Mouse (Mus musculus) hindbrain, embryonic 15.5 days (tissue): ENCODE results near the gene Efcab5. TPM values are rescaled to one million over a fixed set of nuclear protein-coding genes. Genes with fewer than 3 reads are reported as not detected.
"Not testable (repeated sequence)": the region's sequence is repeated elsewhere in the genome, so short reads cannot be mapped to it uniquely, and the experiment has no call there.

Experiments used
- ATAC-seq: fragments of 200-750 bp; cut with Nextera tagmentation; 2 replicates; pipeline ENCODE4 v1.8.0; 2017; ENCODE audit warnings: low read depth, moderate number of reproducible peaks, moderate TSS enrichment; ENCODE audit not compliant: low FRiP score
- H3K27ac ChIP-seq: fragments of 300-500 bp; sonication (generic); replicated peaks from 2 replicates; pipeline ENCODE4 v1.5.1; 2015; ENCODE audit warnings: mild to moderate bottlenecking, inconsistent platforms
- H3K27me3 ChIP-seq: fragments of 300-500 bp; sonication (generic); 2 replicates; pipeline ENCODE4 v1.6.1; 2015; ENCODE audit warnings: control low read depth, inconsistent platforms
- H3K36me3 ChIP-seq: fragments of 300-500 bp; sonication (generic); 2 replicates; pipeline ENCODE4 v1.6.1; 2015; ENCODE audit warnings: control low read depth, inconsistent platforms
- H3K4me1 ChIP-seq: fragments of 300-500 bp; sonication (generic); replicated peaks from 2 replicates; pipeline ENCODE4 v1.6.1; 2015; ENCODE audit warnings: control low read depth, inconsistent platforms
- H3K4me2 ChIP-seq: fragments of 300-500 bp; sonication (generic); 2 replicates; pipeline ENCODE4 v1.6.1; 2015; ENCODE audit warnings: moderate library complexity, mild to moderate bottlenecking, inconsistent platforms
- H3K4me3 ChIP-seq: fragments of 300-500 bp; sonication (generic); 2 replicates; pipeline ENCODE4 v1.5.1; 2015; ENCODE audit warnings: mild to moderate bottlenecking, inconsistent platforms
- H3K9ac ChIP-seq: fragments of 300-500 bp; sonication (generic); 2 replicates; pipeline ENCODE4 v1.6.1; 2015; ENCODE audit warnings: inconsistent platforms
- H3K9me3 ChIP-seq: fragments of 300-500 bp; sonication (generic); 2 replicates; pipeline ENCODE4 v1.6.1; 2016; ENCODE audit warnings: control low read depth, inconsistent platforms
- WGBS: fragments of 180-500 bp; shearing (Covaris S2); methylation state at CpG from one replicate; pipeline ENCODE4 v1.1.7; 2015; 5-methylcytosine and 5-hydroxymethylcytosine counted together
- polyA plus RNA-seq: library from polyadenylated mRNA; unstranded; fragments of >200 nt; fragmentation: Nextera tagmentation; extraction: Ambion mirVana; gene quantifications from 2 replicates; pipeline ENCODE4 v1.2.1, GENCODE M21; 2015

The Efcab5 gene
- polyA plus RNA-seq, 1 experiment from 2014 or later = 0.56 TPM

DNA sequence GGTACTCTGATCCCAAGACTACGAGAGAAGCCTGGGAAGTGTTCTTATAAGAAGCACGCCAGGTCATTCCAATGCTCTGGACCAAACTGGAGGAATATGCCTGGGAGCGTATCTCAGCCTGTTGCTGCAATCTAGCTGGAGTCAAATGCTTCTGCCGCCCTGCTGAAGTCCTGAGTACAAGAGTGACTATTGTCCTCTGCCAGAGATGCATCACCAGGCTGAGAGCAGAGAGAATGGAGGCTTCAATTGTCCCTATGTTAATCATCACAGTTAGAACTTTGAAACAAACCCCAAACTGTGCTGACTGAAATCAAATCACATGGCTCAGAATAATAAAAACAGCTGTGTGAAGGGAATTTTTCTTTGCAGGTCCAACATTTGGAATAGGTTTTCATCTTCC is 15.0 kb downstream of the Efcab5 start:
- no peaks in the 10 kb centered on the region for H3K4me1 ChIP-seq
- no peak overlapping the region for H3K4me3 ChIP-seq
- 30% methylated on average over 4 of the region's 4 CpGs for WGBS

DNA sequence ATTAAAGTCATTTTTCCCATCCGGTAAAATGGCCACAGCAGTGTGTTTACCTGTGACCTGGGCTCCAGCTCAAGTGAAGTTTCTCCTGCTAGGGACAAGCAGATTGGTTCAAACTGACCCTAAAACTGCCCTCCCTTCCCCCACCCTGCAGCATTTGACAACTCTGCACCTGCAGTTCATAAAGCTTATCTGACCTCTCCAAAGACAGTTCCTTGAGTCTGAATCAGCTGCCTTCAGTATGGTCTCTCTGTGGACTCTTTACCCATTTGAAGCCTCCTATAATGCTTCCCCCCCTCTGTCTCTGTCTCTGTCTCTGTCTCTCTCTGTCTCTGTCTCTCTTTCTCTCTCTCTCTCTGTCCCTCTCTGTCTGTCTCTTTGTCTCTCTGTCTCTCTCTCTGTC is 28.0 kb downstream of the Efcab5 start:
- WGBS = 96% methylated on average over 1 of the region's 1 CpGs
- no peak overlapping the region for H3K27ac ChIP-seq
- ATAC-seq = no peak
- no peaks in the 10 kb centered on the region for H3K4me1 ChIP-seq
- H3K27me3 ChIP-seq = no peaks in the 10 kb centered on the region
- H3K9me3 ChIP-seq = no peaks in the 10 kb centered on the region
- H3K4me2 ChIP-seq = no peak overlapping the region
- H3K36me3 ChIP-seq = no peaks in the 10 kb centered on the region
- no peak overlapping the region for H3K4me3 ChIP-seq
- H3K9ac ChIP-seq = no peak overlapping the region

More for the DNA sequence above, 15.0 kb downstream of the Efcab5 start:
- ATAC-seq = no peak
- Histone ChIP-seq H3K27me3 (no peaks in the 10 kb centered on the region), H3K9me3 (no peaks in the 10 kb centered on the region), H3K9ac (no peak overlapping the region), H3K36me3 (no peaks in the 10 kb centered on the region), H3K27ac (no peak overlapping the region), H3K4me2 (no peak overlapping the region)

DNA sequence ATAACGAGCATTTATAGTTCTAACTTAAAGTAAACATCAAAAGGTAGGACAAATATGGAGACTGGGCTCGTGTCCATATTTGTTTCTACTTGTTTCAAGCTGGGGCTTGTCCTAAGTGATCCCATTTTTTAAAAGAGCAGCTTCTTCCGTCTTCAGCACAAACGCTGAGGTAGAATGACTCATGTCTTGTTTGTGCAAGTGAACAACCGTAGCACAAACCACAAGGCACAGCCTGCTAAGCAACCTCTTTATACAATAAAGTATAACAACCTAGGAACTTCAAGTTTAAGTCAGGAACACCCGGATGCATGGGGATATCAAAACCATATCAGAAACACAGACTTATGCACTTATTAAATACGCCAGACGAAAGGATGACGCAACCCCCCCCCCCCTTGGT is 28.4 kb downstream of the Efcab5 start:
- Histone ChIP-seq H3K9me3 (no peaks in the 10 kb centered on the region), H3K27ac (no peak overlapping the region), H3K27me3 (no peaks in the 10 kb centered on the region), H3K4me2 (no peak overlapping the region), H3K4me3 (no peak overlapping the region), H3K9ac (no peak overlapping the region), H3K4me1 (no peaks in the 10 kb centered on the region), H3K36me3 (no peaks in the 10 kb centered on the region)
- 87% methylated on average over 9 of the region's 9 CpGs for whole genome bisulfite sequencing
- ATAC-seq = no peak

DNA sequence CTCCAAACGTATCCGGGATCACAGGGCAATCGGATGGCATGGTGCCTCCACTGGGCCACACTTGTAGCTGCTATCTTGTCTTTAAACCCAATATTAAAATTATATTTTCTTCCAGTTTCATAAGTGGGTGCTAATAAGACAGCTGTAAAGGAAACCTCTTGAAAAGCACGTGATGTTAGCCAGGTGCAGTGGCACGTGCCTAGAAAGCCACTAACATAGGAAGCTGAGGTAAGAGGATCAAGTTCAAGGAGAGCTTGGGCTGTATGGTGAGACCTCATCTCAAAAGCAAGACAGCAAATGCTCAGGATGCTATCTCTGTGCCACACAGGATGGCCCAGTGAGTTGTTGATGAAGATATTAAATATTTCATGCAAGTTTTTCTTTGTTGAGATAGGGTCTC is 34.6 kb downstream of the Efcab5 start:
- no peak overlapping the region for H3K9ac ChIP-seq
- no peaks in the 10 kb centered on the region for H3K9me3 ChIP-seq
- no peaks in the 10 kb centered on the region for H3K4me1 ChIP-seq
- H3K4me2 ChIP-seq = no peak overlapping the region
- WGBS = 86% methylated on average over 5 of the region's 5 CpGs
- no peak for ATAC-seq
- H3K36me3 ChIP-seq = no peaks in the 10 kb centered on the region
- H3K27ac ChIP-seq = no peak overlapping the region
- H3K4me3 ChIP-seq = no peak overlapping the region
- no peaks in the 10 kb centered on the region for H3K27me3 ChIP-seq

DNA sequence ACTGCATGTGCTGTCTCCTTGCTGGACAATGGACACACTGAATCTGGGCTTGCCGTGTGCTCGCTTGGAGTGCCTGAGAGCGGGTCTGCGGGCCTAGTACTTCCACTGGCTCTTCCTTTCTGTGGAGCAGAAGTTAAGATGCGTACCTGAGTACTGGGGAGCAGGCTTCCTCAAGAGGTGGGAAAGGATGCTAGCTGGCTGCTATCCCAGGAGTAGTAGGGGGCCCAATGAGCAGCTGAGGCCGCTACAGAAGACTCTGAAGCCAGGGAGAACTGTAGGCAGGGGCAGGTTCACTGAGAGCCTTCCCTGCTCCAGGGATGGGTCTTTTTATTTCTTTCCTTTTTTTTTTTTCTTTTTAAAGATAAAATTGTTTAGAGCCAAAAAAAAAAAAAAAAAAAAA is 38.0 kb downstream of the Efcab5 start:
- H3K9me3 ChIP-seq = no peaks in the 10 kb centered on the region
- no peak overlapping the region for H3K4me3 ChIP-seq
- H3K4me2 ChIP-seq = no peak overlapping the region
- H3K27ac ChIP-seq = no peak overlapping the region
- H3K4me1 ChIP-seq = no peaks in the 10 kb centered on the region
- H3K27me3 ChIP-seq = no peaks in the 10 kb centered on the region
- no peaks in the 10 kb centered on the region for H3K36me3 ChIP-seq
- 94% methylated on average over 6 of the region's 6 CpGs for WGBS
- no peak overlapping the region for H3K9ac ChIP-seq
- ATAC-seq = no peak

DNA sequence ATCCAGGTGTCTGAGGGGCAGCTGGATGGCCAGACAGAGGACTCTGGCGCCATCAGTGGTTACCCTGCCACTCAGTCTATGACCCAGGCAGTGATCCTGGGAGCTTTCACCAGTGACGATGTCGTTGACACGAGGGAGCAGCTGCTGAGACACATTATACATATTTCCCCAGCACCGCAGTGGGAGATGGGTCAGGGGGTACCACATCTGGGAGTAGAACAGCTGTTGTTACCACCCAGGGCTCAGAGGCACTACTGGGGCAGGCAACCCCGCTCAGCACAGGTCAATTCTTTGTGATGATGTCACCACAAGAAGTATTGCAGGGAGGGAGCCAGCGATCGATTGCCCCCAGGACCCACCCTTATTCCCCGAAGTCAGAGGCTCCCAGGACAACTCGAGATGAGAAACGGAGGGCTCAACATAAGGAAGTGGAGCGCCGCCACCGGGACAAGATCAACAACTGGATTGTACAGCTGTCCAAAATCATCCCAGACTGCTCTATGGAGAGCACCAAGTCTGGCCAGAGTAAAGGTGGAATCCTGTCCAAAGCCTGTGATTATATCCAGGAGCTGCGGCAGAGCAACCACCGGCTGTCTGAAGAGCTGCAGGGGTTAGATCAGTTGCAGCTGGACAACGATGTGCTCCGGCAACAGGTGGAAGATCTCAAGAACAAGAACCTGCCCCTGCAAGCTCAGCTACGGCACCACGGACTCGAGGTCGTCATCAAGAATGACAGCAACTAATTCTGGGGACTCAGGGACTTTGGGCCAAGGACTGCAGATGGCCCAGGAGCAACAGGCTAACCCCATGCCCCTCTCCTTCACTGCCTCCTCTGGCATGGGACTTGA is 38.8 kb downstream of the Efcab5 start:
- not testable (repeated sequence) for H3K9ac ChIP-seq, ATAC-seq, H3K9me3 ChIP-seq, H3K36me3 ChIP-seq, H3K4me3 ChIP-seq, H3K4me2 ChIP-seq, H3K27ac ChIP-seq, H3K27me3 ChIP-seq, H3K4me1 ChIP-seq
- 89% methylated on average over 21 of the region's 22 CpGs for WGBS

DNA sequence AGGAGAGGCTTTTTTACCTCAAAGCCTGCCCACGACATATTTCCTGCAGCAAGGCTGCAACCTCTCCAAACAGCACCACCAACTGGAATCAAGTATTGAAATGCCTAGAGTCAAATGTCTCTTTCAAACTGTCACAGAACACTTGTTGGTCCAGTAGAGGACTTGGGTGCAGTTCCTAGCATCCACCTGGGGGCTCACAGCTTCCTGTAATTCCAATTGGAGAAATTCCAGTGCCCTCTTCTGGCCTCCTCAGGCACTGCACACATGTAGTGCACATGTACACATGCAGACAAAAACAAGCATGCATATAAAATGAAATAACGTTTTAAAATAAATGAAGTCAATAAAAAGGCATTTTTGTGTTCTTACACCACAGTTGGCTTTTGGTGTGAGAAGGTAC is 40.0 kb downstream of the Efcab5 start:
- Histone ChIP-seq H3K36me3 (no peaks in the 10 kb centered on the region), H3K9me3 (no peaks in the 10 kb centered on the region), H3K4me1 (no peaks in the 10 kb centered on the region), H3K4me2 (no peak overlapping the region), H3K27me3 (no peaks in the 10 kb centered on the region), H3K4me3 (no peak overlapping the region), H3K27ac (no peak overlapping the region), H3K9ac (no peak overlapping the region)
- no peak for ATAC-seq
- WGBS = 84% methylated on average over 2 of the region's 2 CpGs

DNA sequence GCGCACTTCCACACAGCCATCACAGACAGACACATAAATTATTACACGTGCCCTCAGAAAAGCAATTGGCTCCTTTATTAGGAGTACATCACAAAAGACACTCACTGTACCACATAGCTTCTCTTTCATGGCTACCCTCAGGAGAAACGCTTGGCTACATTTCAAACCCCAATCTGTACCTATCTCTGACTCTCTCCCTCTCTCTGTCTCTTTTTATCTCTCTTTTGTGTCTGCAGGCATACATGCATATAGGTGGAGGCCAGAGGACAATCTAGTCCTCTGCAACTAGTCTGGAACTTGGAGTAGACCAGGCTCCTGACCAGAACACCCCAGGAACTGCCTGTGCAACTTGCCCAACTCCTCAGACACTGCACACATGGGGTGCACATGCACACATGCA is 41.0 kb downstream of the Efcab5 start:
- Histone ChIP-seq H3K27ac (no peak overlapping the region), H3K27me3 (no peaks in the 10 kb centered on the region), H3K9ac (no peak overlapping the region), H3K4me1 (no peaks in the 10 kb centered on the region), H3K9me3 (no peaks in the 10 kb centered on the region), H3K36me3 (no peaks in the 10 kb centered on the region), H3K4me2 (no peak overlapping the region), H3K4me3 (no peak overlapping the region)
- no peak for ATAC-seq
- 90% methylated on average over 3 of the region's 3 CpGs for WGBS

DNA sequence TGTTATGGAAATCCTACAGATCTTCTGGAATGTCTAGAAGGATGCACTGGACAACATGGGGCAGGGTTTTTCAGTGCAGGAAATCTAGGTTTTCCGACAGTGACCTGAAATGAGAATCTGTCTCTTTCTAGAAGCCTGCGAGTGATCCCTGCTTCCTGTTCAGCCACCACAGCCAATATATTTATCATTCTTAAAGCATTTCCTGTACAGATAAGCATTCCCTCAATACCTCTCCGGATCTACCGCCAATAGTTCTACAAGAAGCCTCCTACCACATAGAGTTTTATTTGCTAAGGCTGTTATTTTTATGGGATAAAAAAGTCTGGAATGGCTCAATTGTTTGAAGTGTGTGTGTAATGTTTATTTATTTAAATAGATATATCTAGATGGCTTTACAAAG is 43.3 kb downstream of the Efcab5 start:
- Histone ChIP-seq H3K36me3 (no peaks in the 10 kb centered on the region), H3K4me1 (no peaks in the 10 kb centered on the region), H3K4me3 (no peak overlapping the region), H3K4me2 (no peak overlapping the region), H3K27me3 (no peaks in the 10 kb centered on the region), H3K27ac (no peak overlapping the region), H3K9me3 (no peaks in the 10 kb centered on the region), H3K9ac (no peak overlapping the region)
- no peak for ATAC-seq
- WGBS = 89% methylated on average over 4 of the region's 4 CpGs

DNA sequence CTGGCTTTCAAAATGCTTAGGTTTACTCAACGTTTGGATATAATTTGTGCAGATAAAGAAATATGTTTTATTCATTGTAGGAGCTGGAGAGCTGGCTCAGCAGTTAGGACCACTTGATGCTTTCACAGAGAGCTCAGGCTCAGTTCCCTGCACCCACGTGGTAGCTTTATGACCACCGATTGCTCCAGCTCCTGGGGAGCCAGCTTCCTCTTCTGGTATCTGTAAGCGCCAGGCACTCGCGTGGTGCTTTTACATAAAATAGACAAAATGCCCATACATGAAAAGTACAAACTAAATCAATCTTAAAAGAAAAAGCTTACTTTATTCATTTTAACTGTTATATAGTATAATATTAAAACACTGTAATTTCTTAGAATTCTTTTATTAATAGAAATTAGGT is 46.8 kb downstream of the Efcab5 start:
- Histone ChIP-seq H3K9me3 (no peaks in the 10 kb centered on the region), H3K36me3 (no peaks in the 10 kb centered on the region), H3K27me3 (no peaks in the 10 kb centered on the region), H3K27ac (no peak overlapping the region), H3K4me3 (no peak overlapping the region), H3K9ac (no peak overlapping the region), H3K4me1 (no peaks in the 10 kb centered on the region), H3K4me2 (no peak overlapping the region)
- ATAC-seq = no peak
- WGBS = 75% methylated on average over 6 of the region's 6 CpGs

DNA sequence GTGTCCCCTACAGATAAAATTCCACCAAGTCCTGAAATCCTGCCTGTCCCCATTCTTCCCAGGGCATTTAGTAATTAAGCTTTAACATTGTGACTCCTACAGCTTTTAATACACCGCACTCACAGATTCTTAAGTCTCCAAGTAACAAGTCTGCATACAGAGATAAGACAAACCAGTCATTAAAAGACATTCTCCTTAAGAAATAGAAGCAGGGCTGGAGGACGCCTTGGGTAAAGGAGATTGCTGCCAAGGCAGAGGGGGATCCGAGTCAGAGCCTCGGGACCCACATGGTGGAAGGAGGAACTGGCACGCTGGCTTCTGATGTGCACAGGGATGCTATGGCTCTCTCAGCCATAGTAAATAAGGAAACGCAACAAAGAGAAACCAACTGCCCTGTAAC is 48.8 kb downstream of the Efcab5 start:
- H3K36me3 ChIP-seq = no peaks in the 10 kb centered on the region
- H3K4me2 ChIP-seq = no peak overlapping the region
- WGBS = 90% methylated on average over 6 of the region's 6 CpGs
- H3K4me1 ChIP-seq = no peaks in the 10 kb centered on the region
- ATAC-seq = no peak
- no peaks in the 10 kb centered on the region for H3K27me3 ChIP-seq
- H3K27ac ChIP-seq = no peak overlapping the region
- no peak overlapping the region for H3K9ac ChIP-seq
- H3K9me3 ChIP-seq = no peaks in the 10 kb centered on the region
- no peak overlapping the region for H3K4me3 ChIP-seq

DNA sequence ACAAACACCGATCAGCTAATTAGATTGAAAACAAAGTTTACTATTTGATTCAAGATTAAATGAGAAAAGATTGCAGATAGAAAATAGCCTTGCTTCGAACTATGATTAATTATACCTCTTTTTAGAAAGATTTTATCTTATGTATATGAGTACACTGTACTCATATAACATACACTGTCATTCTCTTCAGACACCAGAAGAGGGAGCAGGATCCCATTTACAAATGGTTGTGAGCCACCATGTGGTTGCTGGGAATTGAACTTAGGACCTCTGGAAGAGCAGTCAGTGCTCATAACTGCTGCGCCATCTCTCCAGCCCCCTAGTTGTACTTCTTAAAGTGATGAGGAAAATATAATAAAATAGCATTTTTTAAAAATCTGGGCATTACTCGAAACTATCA is 55.3 kb downstream of the Efcab5 start:
- Histone ChIP-seq H3K4me3 (no peak overlapping the region), H3K9ac (no peak overlapping the region), H3K27ac (no peak overlapping the region), H3K4me1 (no peaks in the 10 kb centered on the region), H3K4me2 (no peak overlapping the region), H3K9me3 (no peaks in the 10 kb centered on the region), H3K36me3 (no peaks in the 10 kb centered on the region), H3K27me3 (no peaks in the 10 kb centered on the region)
- ATAC-seq = no peak
- 98% methylated on average over 4 of the region's 4 CpGs for WGBS

DNA sequence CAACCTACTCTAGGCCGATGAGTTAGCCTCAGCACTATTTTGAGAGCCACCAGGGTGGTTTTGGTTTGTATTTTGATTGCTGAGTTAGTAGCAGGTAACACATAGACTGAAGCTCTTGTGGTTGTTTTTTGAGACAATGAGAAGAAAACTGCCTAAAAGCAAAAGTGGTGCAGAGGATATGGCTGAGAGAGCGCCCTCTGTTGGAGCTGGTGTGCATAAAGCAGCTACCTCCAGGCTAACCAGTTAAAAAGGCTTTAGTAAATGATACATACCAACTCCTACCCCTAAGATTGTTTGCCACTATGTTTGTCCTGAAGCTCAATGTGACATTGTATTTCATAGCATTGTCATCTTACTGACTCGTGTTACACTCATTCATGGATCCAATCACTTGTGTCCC is 56.2 kb downstream of the Efcab5 start:
- Histone ChIP-seq H3K27ac (no peak overlapping the region), H3K27me3 (no peaks in the 10 kb centered on the region), H3K4me1 (no peaks in the 10 kb centered on the region), H3K36me3 (no peaks in the 10 kb centered on the region), H3K4me2 (no peak overlapping the region), H3K9ac (no peak overlapping the region), H3K4me3 (no peak overlapping the region), H3K9me3 (no peaks in the 10 kb centered on the region)
- WGBS = 58% methylated on average over 3 of the region's 3 CpGs
- ATAC-seq = no peak
